8 mouse cellular contexts compared by ENCODE assay signal in the genomic region with DNA sequence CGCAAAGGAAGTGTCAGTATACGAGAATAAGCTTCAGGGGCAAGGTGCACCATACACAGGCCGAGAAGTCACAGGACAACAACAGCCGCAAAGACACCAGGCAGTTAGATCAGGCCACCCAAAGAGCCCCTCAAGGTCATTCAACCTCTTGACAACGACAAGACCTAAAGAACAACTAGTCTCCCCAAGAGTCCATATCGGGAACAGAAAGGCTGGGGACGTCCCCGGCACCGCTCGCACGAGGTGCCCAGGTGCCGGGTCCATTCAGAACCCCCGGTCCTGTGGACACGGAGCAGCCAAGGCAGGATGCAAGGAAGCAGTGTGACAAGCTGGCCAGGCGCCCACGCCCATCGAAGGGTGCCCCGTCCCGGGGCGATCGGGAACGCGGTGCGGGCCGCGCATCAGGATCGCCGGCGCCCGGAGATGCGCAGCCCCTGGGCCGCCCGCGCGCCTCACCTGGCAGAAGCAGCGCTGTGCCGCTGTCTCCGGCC. TPM values are rescaled to one million over a fixed set of nuclear protein-coding genes. Genes with fewer than 3 reads are reported as not detected.
DNase-seq lines count a peak whose midpoint lies in the region; ATAC-seq and TF ChIP-seq lines count a peak whose summit lies in the region.

No protein-coding gene starts in this region.

- H3K27ac ChIP-seq in cerebellum, adult 2 months (ENCODE audit: insufficient read depth, low read length), result peak overlapping the region; percentile 88
- H3K27ac ChIP-seq in hindbrain, embryonic 12.5 days, result peak overlapping the region; percentile 95
- peak overlapping the region; percentile 79 for H3K27ac ChIP-seq in lung, postnatal 0 days (ENCODE audit: low read length)
- H3K27ac ChIP-seq in small intestine, adult 2 months (ENCODE audit: insufficient read depth, low read depth, low read length), result peak overlapping the region; percentile 25

- ATAC-seq in hindbrain, embryonic 12.5 days (ENCODE audit: low FRiP score), result peak; percentile 83; the same call in 1 of the 2 replicates
- ATAC-seq in lung, postnatal 0 days, result peak; percentile 56

- WGBS in cerebellum, adult 2 months, result under 1% methylated on average over 38 of the region's 38 CpGs
- under 1% methylated on average over 24 of the region's 38 CpGs for WGBS in hindbrain, embryonic 12.5 days
- 0% methylated on average over 14 of the region's 38 CpGs for WGBS in lung, postnatal 0 days
- WGBS in small intestine, adult 2 months, result under 1% methylated on average over 38 of the region's 38 CpGs

- peak overlapping the region; percentile 60 for H3K4me2 ChIP-seq in hindbrain, embryonic 12.5 days (replicated peaks)
- H3K4me2 ChIP-seq in lung, postnatal 0 days (replicated peaks; ENCODE audit: low read depth, low read length), result peak overlapping the region; percentile 74

- no peaks in the 10 kb centered on the region for H3K36me3 ChIP-seq in hindbrain, embryonic 12.5 days
- no peaks in the 10 kb centered on the region for H3K36me3 ChIP-seq in lung, postnatal 0 days (ENCODE audit: insufficient read depth, low read length)
- H3K36me3 ChIP-seq in small intestine, adult 2 months (ENCODE audit: control insufficient read depth, insufficient read depth, low read length), result no peaks in the 10 kb centered on the region

- no peak for TF ChIP-seq EP300 in lung, postnatal 0 days (IDR thresholded peaks at IDR 0.05)

- peak in 1 of 2 experiments; percentile 68 for DNase-seq in cerebellum, adult 2 months
- no peak for DNase-seq in cerebellum, adult 9-11 months
- peak; percentile 54 for DNase-seq in 416B (ENCODE audit: low read depth)
- peak; percentile 24 for DNase-seq in embryo, embryonic 11.5 days (ENCODE audit: low read depth, low spot score)
- DNase-seq in lung, postnatal 0 days (ENCODE audit: low spot score), result no peak
- no peak for DNase-seq in B cell, adult 2 months

- no peaks in the 10 kb centered on the region for H3K9me3 ChIP-seq in hindbrain, embryonic 12.5 days (replicated peaks)
- no peaks in the 10 kb centered on the region for H3K9me3 ChIP-seq in lung, postnatal 0 days (ENCODE audit: low read length)

- no peak for TF ChIP-seq POLR2A in cerebellum, adult 2 months (IDR thresholded peaks at IDR 0.05; ENCODE audit: borderline replicate concordance, insufficient read depth, low read length)
- no peak for TF ChIP-seq POLR2A in small intestine, adult 2 months (IDR thresholded peaks at IDR 0.05; ENCODE audit: low read depth, low read length)

- H3K27me3 ChIP-seq in cerebellum, adult 2 months (ENCODE audit: control insufficient read depth, insufficient read depth, low read length), result no peaks in the 10 kb centered on the region
- no peaks in the 10 kb centered on the region for H3K27me3 ChIP-seq in hindbrain, embryonic 12.5 days
- no peaks in the 10 kb centered on the region for H3K27me3 ChIP-seq in lung, postnatal 0 days (replicated peaks; ENCODE audit: insufficient read depth, low read length)
- no peaks in the 10 kb centered on the region for H3K27me3 ChIP-seq in small intestine, adult 2 months (ENCODE audit: control insufficient read depth, insufficient read depth, low read length)

- TF ChIP-seq CTCF in cerebellum, adult 2 months (IDR thresholded peaks at IDR 0.05; ENCODE audit: borderline replicate concordance, insufficient read depth, low read depth, low read length), result no peak
- TF ChIP-seq CTCF in lung, postnatal 0 days (IDR thresholded peaks at IDR 0.05), result no peak
- no peak for TF ChIP-seq CTCF in small intestine, adult 2 months (IDR thresholded peaks at IDR 0.05; ENCODE audit: extremely low read depth, insufficient read length, insufficient replicate concordance, low read depth, low read length)

- peak overlapping the region; percentile 95 for H3K9ac ChIP-seq in hindbrain, embryonic 12.5 days
- peak overlapping the region; percentile 76 for H3K9ac ChIP-seq in lung, postnatal 0 days (replicated peaks; ENCODE audit: low read depth)

- peak overlapping the region; percentile 97 for H3K4me3 ChIP-seq in cerebellum, adult 2 months (replicated peaks; ENCODE audit: insufficient read depth, low read depth, low read length)
- peak overlapping the region; percentile 89 for H3K4me3 ChIP-seq in hindbrain, embryonic 12.5 days
- peak overlapping the region; percentile 88 for H3K4me3 ChIP-seq in lung, postnatal 0 days (ENCODE audit: low read depth, low read length)
- H3K4me3 ChIP-seq in small intestine, adult 2 months (ENCODE audit: low read depth, low read length), result peak overlapping the region; percentile 93

- peaks cover 8% of the 10 kb centered on the region; the same call in 1 of the 2 replicates for H3K4me1 ChIP-seq in cerebellum, adult 2 months (ENCODE audit: control insufficient read depth, insufficient read depth, low read length)
- peaks cover 8% of the 10 kb centered on the region; the same call in 1 of the 2 replicates for H3K4me1 ChIP-seq in hindbrain, embryonic 12.5 days
- H3K4me1 ChIP-seq in lung, postnatal 0 days (ENCODE audit: insufficient read depth, low read depth, low read length), result peaks cover 12% of the 10 kb centered on the region; the same call in 1 of the 2 replicates
- H3K4me1 ChIP-seq in small intestine, adult 2 months (ENCODE audit: control insufficient read depth, insufficient read depth, insufficient read length, low read length), result peaks cover 15% of the 10 kb centered on the region; the same call in 1 of the 2 replicates

RNA-seq across cellular contexts. Expression of a gene that starts 0.6 kb away (rescaled TPM):
- 24.9 and 25.8 TPM in 2 replicates for polyA plus RNA-seq in cerebellum, adult 2 months (2012; rRNA removed)
- 40.9 and 41.2 TPM in 2 replicates for polyA plus RNA-seq in hindbrain, embryonic 12.5 days (2016; fragmentation: Nextera tagmentation; extraction: Ambion mirVana)
- 24.5 and 24.9 TPM in 2 replicates for polyA plus RNA-seq in lung, postnatal 0 days (2015; fragmentation: Nextera tagmentation; extraction: Ambion mirVana)
- polyA plus RNA-seq in small intestine, adult 2 months (2012; rRNA removed), result 3.1 and 4.0 TPM in 2 replicates

RNA-seq across cellular contexts. Expression of a gene that starts 11.6 kb away (rescaled TPM):
- 115 and 116 TPM in 2 replicates for polyA plus RNA-seq in cerebellum, adult 2 months (2012; rRNA removed)
- polyA plus RNA-seq in hindbrain, embryonic 12.5 days (2016; fragmentation: Nextera tagmentation; extraction: Ambion mirVana), result 197 and 206 TPM in 2 replicates
- polyA plus RNA-seq in lung, postnatal 0 days (2015; fragmentation: Nextera tagmentation; extraction: Ambion mirVana), result 82.1 and 94.4 TPM in 2 replicates
- polyA plus RNA-seq in small intestine, adult 2 months (2012; rRNA removed), result 3.3 and 4.8 TPM in 2 replicates

RNA-seq across cellular contexts. Expression of a gene that starts 32.9 kb away (rescaled TPM):
- polyA plus RNA-seq in cerebellum, adult 2 months (2012; rRNA removed), result 14.7 and 17.2 TPM in 2 replicates
- 46.2 and 58.4 TPM in 2 replicates for polyA plus RNA-seq in hindbrain, embryonic 12.5 days (2016; fragmentation: Nextera tagmentation; extraction: Ambion mirVana)
- 75.1 and 79.7 TPM in 2 replicates for polyA plus RNA-seq in lung, postnatal 0 days (2015; fragmentation: Nextera tagmentation; extraction: Ambion mirVana)
- polyA plus RNA-seq in small intestine, adult 2 months (2012; rRNA removed), result 5.5 and 19.3 TPM in 2 replicates

Comparison
In these comparisons a context has a peak if more than half of its experiments do, and no peak if none do; other contexts are left out.
1. DNase-seq: peak in 416B (single experiment) and embryo, embryonic 11.5 days (single experiment); none in cerebellum, adult 9-11 months (single experiment), lung, postnatal 0 days (single experiment) and B cell, adult 2 months (0 of 2).
2. H3K27ac ChIP-seq: peak in every context shown above with its lines; median percentile 95 in hindbrain, embryonic 12.5 days; 88 in cerebellum, adult 2 months; 79 in lung, postnatal 0 days; 25 in small intestine, adult 2 months.
3. RNA of a gene that starts 11.6 kb away (polyA plus RNA-seq): 197 to 206 TPM in hindbrain, embryonic 12.5 days, 115 to 116 TPM in cerebellum, adult 2 months and 82.1 to 94.4 TPM in lung, postnatal 0 days; 3.3 to 4.8 TPM in small intestine, adult 2 months; every median in the first group is over 10 times any median in the second.
4. Peak in every context shown above with its lines, with median percentiles within 50 percentile points of each other: H3K4me3 ChIP-seq.